Mouse (Mus musculus): Measurements from ENCODE around the gene Svs1. TPM values are rescaled to one million over a fixed set of nuclear protein-coding genes. Genes with fewer than 3 reads are reported as not detected.

The Svs1 gene
- polyA plus RNA-seq, 1 experiment = not detected

DNA sequence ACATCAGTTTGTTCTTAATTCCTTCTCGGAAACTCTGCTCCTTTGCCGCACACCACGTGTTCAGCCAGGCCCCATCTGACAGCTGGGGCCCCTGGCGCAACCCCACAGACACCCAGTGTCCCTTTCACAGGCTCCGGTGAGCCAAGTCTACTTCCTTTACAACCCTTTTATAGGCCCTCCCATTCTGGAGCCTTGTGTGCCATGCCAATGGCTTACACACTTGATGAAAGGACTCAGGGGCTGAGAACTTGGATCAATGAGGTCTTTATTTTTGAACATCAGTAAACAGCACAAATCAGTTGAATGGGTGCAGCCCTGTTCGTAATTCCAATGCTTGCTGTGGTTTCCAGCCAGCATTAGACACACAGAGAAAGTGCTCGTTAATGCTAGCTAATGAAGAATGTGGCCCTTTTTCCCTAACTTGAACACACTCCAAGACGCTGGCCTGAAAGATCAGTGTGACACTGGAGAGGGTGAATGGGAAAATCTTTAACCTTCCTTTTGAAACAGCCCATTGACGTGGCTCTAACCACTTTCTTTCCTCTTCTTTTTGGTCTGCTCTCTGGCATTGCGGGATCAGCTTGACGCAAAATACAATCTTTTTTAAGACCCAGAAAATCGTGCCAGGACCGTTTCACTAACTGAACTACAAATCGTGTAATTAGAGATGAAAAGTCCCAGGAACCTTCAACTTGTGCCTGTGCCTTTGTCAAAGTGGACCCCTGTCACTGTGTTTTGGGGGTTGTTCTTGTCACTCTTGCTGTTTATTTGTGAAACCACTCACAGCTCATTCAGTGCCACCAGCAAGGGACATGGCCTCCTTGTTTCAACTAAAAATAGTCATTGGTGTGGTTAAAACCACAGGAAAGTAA is 34.7 kb downstream of the Svs1 start:
- no peak for DNase-seq (ENCODE audit: low read depth in 1 of 2, low spot score in 2 of 2)

DNA sequence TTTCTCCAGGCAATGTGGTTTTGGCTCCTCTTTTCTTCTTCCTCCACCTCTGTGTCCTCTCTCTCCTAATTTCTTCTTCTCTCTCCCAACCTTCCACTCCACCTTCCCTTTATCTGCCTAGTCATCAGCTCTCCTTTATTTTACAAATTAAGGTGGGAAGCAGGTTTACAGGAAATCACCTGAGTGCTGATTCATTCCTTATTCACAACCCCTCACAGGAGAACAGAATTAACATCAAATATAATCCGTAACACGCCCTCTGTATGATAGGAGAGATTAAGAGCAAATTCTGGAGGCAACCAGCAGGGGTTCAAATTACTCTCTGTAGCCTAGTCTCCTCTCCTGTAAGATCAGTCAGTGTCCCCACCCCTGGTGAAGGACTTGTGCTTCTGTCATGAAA is 35.7 kb downstream of the Svs1 start:
- no peak for DNase-seq (ENCODE audit: low read depth in 1 of 2, low spot score in 2 of 2)
- TF ChIP-seq CTCF (IDR thresholded peaks at IDR 0.05; ENCODE audit: extremely low read depth, insufficient read depth, insufficient read length, insufficient replicate concordance) = no peak
- no peak for TF ChIP-seq POLR2A (IDR thresholded peaks at IDR 0.05; ENCODE audit: low read depth, low read length)
- Histone ChIP-seq H3K4me3 (ENCODE audit: extremely low read depth, insufficient read depth, insufficient read length) (no peak overlapping the region), H3K27ac (ENCODE audit: insufficient read depth, low read length) (no peak overlapping the region), H3K27me3 (ENCODE audit: control insufficient read depth, insufficient read depth, low read length) (no peaks in the 10 kb centered on the region), H3K36me3 (ENCODE audit: control insufficient read depth, insufficient read depth, low read length) (no peaks in the 10 kb centered on the region), H3K4me1 (ENCODE audit: control insufficient read depth, insufficient read depth, insufficient read length) (0 out of 2 replicates have a peak, but pooled peaks cover 3% of the 10 kb centered on the region)
- WGBS = 78% methylated on average over 2 of the region's 2 CpGs

More for the DNA sequence above, 34.7 kb downstream of the Svs1 start:
- no peaks in the 10 kb centered on the region for H3K36me3 ChIP-seq (ENCODE audit: control insufficient read depth, insufficient read depth, low read length)
- H3K4me1 ChIP-seq (ENCODE audit: control insufficient read depth, insufficient read depth, insufficient read length) = peaks cover 3% of the 10 kb centered on the region; the same call in 1 of the 2 replicates
- H3K27ac ChIP-seq (ENCODE audit: insufficient read depth, low read length) = no peak overlapping the region
- no peaks in the 10 kb centered on the region for H3K27me3 ChIP-seq (ENCODE audit: control insufficient read depth, insufficient read depth, low read length)
- H3K4me3 ChIP-seq (ENCODE audit: extremely low read depth, insufficient read depth, insufficient read length) = no peak overlapping the region
- no peak for TF ChIP-seq CTCF (IDR thresholded peaks at IDR 0.05; ENCODE audit: extremely low read depth, insufficient read depth, insufficient read length, insufficient replicate concordance)
- TF ChIP-seq POLR2A (IDR thresholded peaks at IDR 0.05; ENCODE audit: low read depth, low read length) = no peak
- WGBS = 26% methylated on average over 14 of the region's 14 CpGs

DNA sequence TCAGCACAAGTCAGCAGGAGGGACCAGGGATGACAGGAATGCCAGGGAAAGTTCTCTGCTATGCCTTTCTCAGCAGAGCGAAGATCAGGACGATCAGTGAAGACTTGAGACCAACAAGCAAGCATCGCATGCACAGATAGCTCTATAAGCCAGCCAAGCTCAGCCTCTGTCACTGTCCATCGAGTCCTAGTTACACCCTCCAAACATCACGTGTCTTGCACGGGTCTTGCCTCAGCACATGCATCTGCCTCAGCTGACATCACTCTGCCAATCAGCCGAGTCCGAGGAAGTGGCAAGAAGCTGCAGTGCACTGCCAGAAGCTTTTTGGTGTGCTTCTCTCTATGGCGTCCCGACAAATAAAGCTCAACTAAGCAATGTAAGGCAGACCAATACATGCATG is 36.7 kb downstream of the Svs1 start:
- Histone ChIP-seq H3K4me1 (ENCODE audit: control insufficient read depth, insufficient read depth, insufficient read length) (0 out of 2 replicates have a peak, but pooled peaks cover 3% of the 10 kb centered on the region), H3K4me3 (ENCODE audit: extremely low read depth, insufficient read depth, insufficient read length) (no peak overlapping the region), H3K36me3 (ENCODE audit: control insufficient read depth, insufficient read depth, low read length) (no peaks in the 10 kb centered on the region), H3K27me3 (ENCODE audit: control insufficient read depth, insufficient read depth, low read length) (no peaks in the 10 kb centered on the region), H3K27ac (ENCODE audit: insufficient read depth, low read length) (no peak overlapping the region)
- 77% methylated on average over 10 of the region's 10 CpGs for WGBS
- TF ChIP-seq CTCF (IDR thresholded peaks at IDR 0.05; ENCODE audit: extremely low read depth, insufficient read depth, insufficient read length, insufficient replicate concordance) (no peak), POLR2A (IDR thresholded peaks at IDR 0.05; ENCODE audit: low read depth, low read length) (no peak)
- no peak for DNase-seq (ENCODE audit: low read depth in 1 of 2, low spot score in 2 of 2)

DNA sequence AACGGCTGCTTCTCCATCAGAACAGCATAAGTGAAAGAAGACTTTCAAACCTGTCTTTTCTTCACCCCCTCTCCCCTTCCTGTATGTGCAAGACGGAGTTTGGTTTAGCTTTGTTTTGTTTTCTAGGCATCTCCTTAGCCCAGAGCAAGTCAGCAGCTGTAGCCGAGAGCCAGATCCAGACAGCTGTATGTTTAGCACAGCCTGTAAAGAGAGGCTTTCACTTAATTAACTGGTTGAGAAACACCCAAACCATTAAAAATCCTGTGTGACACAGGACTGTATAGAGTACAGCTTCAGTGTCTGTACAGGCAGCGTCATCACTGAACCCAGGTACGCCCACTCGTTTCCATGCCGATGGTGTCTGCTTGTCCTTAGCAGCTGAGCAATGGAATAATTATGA is 38.6 kb downstream of the Svs1 start:
- TF ChIP-seq CTCF (IDR thresholded peaks at IDR 0.05; ENCODE audit: extremely low read depth, insufficient read depth, insufficient read length, insufficient replicate concordance) (no peak), POLR2A (IDR thresholded peaks at IDR 0.05; ENCODE audit: low read depth, low read length) (no peak)
- Histone ChIP-seq H3K27me3 (ENCODE audit: control insufficient read depth, insufficient read depth, low read length) (no peaks in the 10 kb centered on the region), H3K36me3 (ENCODE audit: control insufficient read depth, insufficient read depth, low read length) (no peaks in the 10 kb centered on the region), H3K4me3 (ENCODE audit: extremely low read depth, insufficient read depth, insufficient read length) (no peak overlapping the region), H3K27ac (ENCODE audit: insufficient read depth, low read length) (no peak overlapping the region), H3K4me1 (ENCODE audit: control insufficient read depth, insufficient read depth, insufficient read length) (0 out of 2 replicates have a peak, but pooled peaks cover 3% of the 10 kb centered on the region)
- WGBS = 84% methylated on average over 7 of the region's 7 CpGs
- DNase-seq (ENCODE audit: low read depth in 1 of 2, low spot score in 2 of 2) = no peak

DNA sequence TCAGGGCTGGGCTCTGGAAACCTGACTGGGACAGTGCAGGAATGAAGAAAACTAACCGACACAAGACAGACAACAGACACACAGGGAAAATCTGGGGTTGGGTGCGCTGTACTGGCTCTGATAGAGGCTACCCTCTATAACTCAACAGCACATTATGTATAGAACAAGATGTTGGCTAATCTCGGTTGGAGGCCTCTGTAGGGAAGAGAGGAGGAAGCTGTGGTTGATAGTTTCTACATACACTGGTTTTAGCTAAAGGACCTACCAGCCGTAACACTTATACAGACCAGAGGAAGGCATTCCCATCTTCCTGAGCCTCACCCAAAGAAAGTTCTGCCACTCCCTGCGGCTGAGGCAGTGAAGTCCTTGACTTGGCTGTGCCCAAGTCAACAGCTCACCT is 39.8 kb downstream of the Svs1 start:
- Histone ChIP-seq H3K27me3 (ENCODE audit: control insufficient read depth, insufficient read depth, low read length) (no peaks in the 10 kb centered on the region), H3K27ac (ENCODE audit: insufficient read depth, low read length) (no peak overlapping the region)
- 48% methylated on average over 5 of the region's 5 CpGs for WGBS

DNA sequence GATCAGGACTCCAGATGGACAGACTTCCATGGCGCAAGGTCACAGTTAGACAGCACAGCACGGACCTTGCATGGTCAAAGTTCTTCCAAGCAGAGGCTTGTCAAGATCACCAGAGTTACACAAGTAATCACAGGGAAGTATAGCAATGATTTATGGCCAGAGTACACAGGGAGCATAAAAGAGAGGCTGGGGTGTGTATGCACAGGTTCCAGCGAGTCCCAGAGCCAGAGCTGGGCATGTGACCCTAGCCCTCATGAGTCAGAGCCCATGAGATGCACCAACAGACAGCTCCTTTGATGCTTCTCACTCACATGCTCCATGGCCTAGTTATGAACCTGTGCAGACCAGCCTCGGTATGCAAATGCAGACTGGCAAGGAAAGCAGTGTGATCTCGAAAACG is 41.4 kb downstream of the Svs1 start:
- H3K27ac ChIP-seq (ENCODE audit: insufficient read depth, low read length) = no peak overlapping the region
- H3K36me3 ChIP-seq (ENCODE audit: control insufficient read depth, insufficient read depth, low read length) = no peaks in the 10 kb centered on the region
- H3K4me1 ChIP-seq (ENCODE audit: control insufficient read depth, insufficient read depth, insufficient read length) = no peaks in the 10 kb centered on the region
- WGBS = 86% methylated on average over 6 of the region's 6 CpGs
- no peak overlapping the region for H3K4me3 ChIP-seq (ENCODE audit: extremely low read depth, insufficient read depth, insufficient read length)
- TF ChIP-seq CTCF (IDR thresholded peaks at IDR 0.05; ENCODE audit: extremely low read depth, insufficient read depth, insufficient read length, insufficient replicate concordance) (no peak), POLR2A (IDR thresholded peaks at IDR 0.05; ENCODE audit: low read depth, low read length) (no peak)
- DNase-seq (ENCODE audit: low read depth in 1 of 2, low spot score in 2 of 2) = no peak
- no peaks in the 10 kb centered on the region for H3K27me3 ChIP-seq (ENCODE audit: control insufficient read depth, insufficient read depth, low read length)

More for the DNA sequence above, 39.8 kb downstream of the Svs1 start:
- TF ChIP-seq POLR2A (IDR thresholded peaks at IDR 0.05; ENCODE audit: low read depth, low read length) (no peak), CTCF (IDR thresholded peaks at IDR 0.05; ENCODE audit: extremely low read depth, insufficient read depth, insufficient read length, insufficient replicate concordance) (no peak)
- Histone ChIP-seq H3K4me1 (ENCODE audit: control insufficient read depth, insufficient read depth, insufficient read length) (no peaks in the 10 kb centered on the region), H3K4me3 (ENCODE audit: extremely low read depth, insufficient read depth, insufficient read length) (no peak overlapping the region), H3K36me3 (ENCODE audit: control insufficient read depth, insufficient read depth, low read length) (no peaks in the 10 kb centered on the region)
- no peak for DNase-seq (ENCODE audit: low read depth in 1 of 2, low spot score in 2 of 2)

DNA sequence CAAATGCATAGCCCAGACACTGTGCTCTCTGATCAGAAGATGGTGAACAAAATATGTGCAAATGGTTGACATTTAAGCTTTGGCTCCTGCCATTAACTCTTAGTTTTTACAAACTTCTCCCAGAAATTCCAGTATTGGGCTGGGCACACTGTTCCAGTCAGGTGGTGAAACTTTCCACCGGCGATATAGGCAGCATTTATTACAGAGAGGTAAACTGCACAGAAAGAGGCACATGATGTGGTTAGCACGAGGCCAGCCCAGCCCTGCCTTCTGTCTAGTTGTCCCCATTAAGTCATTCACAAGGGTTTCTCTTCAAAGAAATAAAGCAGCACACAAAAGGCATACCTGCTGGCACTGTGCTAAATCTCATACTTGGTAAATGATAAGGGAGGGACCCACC is 42.0 kb downstream of the Svs1 start:
- no peaks in the 10 kb centered on the region for H3K4me1 ChIP-seq (ENCODE audit: control insufficient read depth, insufficient read depth, insufficient read length)
- no peak for DNase-seq (ENCODE audit: low read depth in 1 of 2, low spot score in 2 of 2)
- no peaks in the 10 kb centered on the region for H3K36me3 ChIP-seq (ENCODE audit: control insufficient read depth, insufficient read depth, low read length)
- H3K27me3 ChIP-seq (ENCODE audit: control insufficient read depth, insufficient read depth, low read length) = no peaks in the 10 kb centered on the region
- H3K4me3 ChIP-seq (ENCODE audit: extremely low read depth, insufficient read depth, insufficient read length) = no peak overlapping the region
- no peak for TF ChIP-seq CTCF (IDR thresholded peaks at IDR 0.05; ENCODE audit: extremely low read depth, insufficient read depth, insufficient read length, insufficient replicate concordance)
- TF ChIP-seq POLR2A (IDR thresholded peaks at IDR 0.05; ENCODE audit: low read depth, low read length) = no peak
- WGBS = 85% methylated on average over 3 of the region's 3 CpGs
- H3K27ac ChIP-seq (ENCODE audit: insufficient read depth, low read length) = no peak overlapping the region

All from spleen, adult 2 months (tissue).